Mouse (Mus musculus) CH12.LX (cell line): Measurements from ENCODE around the gene Zdhhc19. TPM values are rescaled to one million over a fixed set of nuclear protein-coding genes. Genes with fewer than 3 reads are reported as not detected.

Source experiments
- DNase-seq: peaks from one replicate; pipeline ENCODE4 v3.0.0-alpha.2; 2013; ENCODE audit errors: extremely low read depth
- H3K27ac ChIP-seq: 2 replicates; pipeline ENCODE4 v1.5.1; 2012; ENCODE audit warnings: low read depth, mild to moderate bottlenecking, control low read depth, moderate library complexity; ENCODE audit not compliant: insufficient read depth
- H3K27me3 ChIP-seq: replicated peaks from 2 replicates; pipeline ENCODE3; 2012; ENCODE audit warnings: inconsistent platforms
- H3K36me3 ChIP-seq, 2 experiments: replicated peaks in 1 of 2; 2 replicates each; pipeline versions ENCODE3 to v1.6.1; 2012; ENCODE audit warnings: inconsistent platforms in 1 of 2, low read length in 1 of 2, mild to moderate bottlenecking in 1 of 2, mixed read lengths in 1 of 2, moderate library complexity in 1 of 2; ENCODE audit not compliant: control insufficient read depth in 1 of 2, insufficient read depth in 1 of 2
- H3K4me1 ChIP-seq, 2 experiments: 2 replicates each; pipeline ENCODE4 v1.6.1; 2012; ENCODE audit warnings: inconsistent platforms in 1 of 2, moderate library complexity in 1 of 2; ENCODE audit not compliant: insufficient read depth in 2 of 2, control insufficient read depth in 1 of 2
- H3K4me2 ChIP-seq: 2 replicates; pipeline ENCODE4 v1.6.1; 2012; ENCODE audit warnings: low read depth, mild to moderate bottlenecking, control low read depth; ENCODE audit not compliant: poor library complexity, insufficient read depth, severe bottlenecking
- H3K4me3 ChIP-seq, 3 experiments: fragments of 150-350 bp in 1 of 3; sonication (generic) in 1 of 3; replicated peaks in 1 of 3; 2 replicates each; pipeline versions ENCODE3 to v1.5.1; 2011 to 2012; ENCODE audit warnings: low read depth in 2 of 3, low read length in 2 of 3, mild to moderate bottlenecking in 2 of 3, moderate library complexity in 2 of 3, control low read depth in 1 of 3, improper control_type of control experiment in 1 of 3, inconsistent platforms in 1 of 3, mixed read lengths in 1 of 3; ENCODE audit not compliant: poor library complexity in 1 of 3
- H3K79me2 ChIP-seq: replicated peaks from 2 replicates; pipeline ENCODE4 v1.6.1; 2012; ENCODE audit warnings: mild to moderate bottlenecking, moderate library complexity; ENCODE audit not compliant: control insufficient read depth, poor library complexity, insufficient read depth, severe bottlenecking; ENCODE audit errors: extremely low read depth
- H3K9ac ChIP-seq: 2 replicates; pipeline ENCODE4 v1.6.1; 2012; ENCODE audit warnings: low read depth, mild to moderate bottlenecking, control low read depth, moderate library complexity; ENCODE audit not compliant: insufficient read depth
- H3K9me3 ChIP-seq: replicated peaks from 2 replicates; pipeline ENCODE3; 2012; ENCODE audit warnings: low read length, inconsistent platforms, mixed read lengths
- BHLHE40 ChIP-seq: IDR thresholded peaks from 2 replicates; pipeline ENCODE4 v1.6.1; 2011; ENCODE audit warnings: mild to moderate bottlenecking, low read depth, low read length, improper control_type of control experiment
- CHD1 ChIP-seq: IDR thresholded peaks from 2 replicates; pipeline ENCODE4 v1.6.1; 2012; ENCODE audit warnings: low read depth, low read length, improper control_type of control experiment, inconsistent platforms
- EP300 ChIP-seq: IDR thresholded peaks from 2 replicates; pipeline ENCODE4 v1.6.1; 2011; ENCODE audit warnings: low read length, improper control_type of control experiment
- GABPA ChIP-seq: IDR thresholded peaks from 2 replicates; pipeline ENCODE4 v1.6.1; 2012; ENCODE audit warnings: low read depth, low read length, improper control_type of control experiment, inconsistent platforms; ENCODE audit not compliant: insufficient replicate concordance
- HCFC1 ChIP-seq: IDR thresholded peaks from 2 replicates; pipeline ENCODE4 v1.6.1; 2012; ENCODE audit warnings: low read depth, mild to moderate bottlenecking, inconsistent platforms, low read length, improper control_type of control experiment
- IRF4 ChIP-seq: IDR thresholded peaks from 2 replicates; pipeline ENCODE4 v1.6.1; 2014; ENCODE audit warnings: low read depth, mild to moderate bottlenecking, inconsistent platforms, low read length, improper control_type of control experiment
- MAFK ChIP-seq: IDR thresholded peaks from 2 replicates; pipeline ENCODE4 v1.6.1; 2011; ENCODE audit warnings: low read length, improper control_type of control experiment; ENCODE audit not compliant: insufficient replicate concordance
- MAX ChIP-seq: IDR thresholded peaks from 2 replicates; pipeline ENCODE4 v1.6.1; 2011; ENCODE audit warnings: low read length, improper control_type of control experiment
- MYC ChIP-seq: IDR thresholded peaks from 2 replicates; pipeline ENCODE4 v1.6.1; 2011; ENCODE audit warnings: low read depth, mild to moderate bottlenecking, improper control_type of control experiment, low read length
- PAX5 ChIP-seq: IDR thresholded peaks from 2 replicates; pipeline ENCODE4 v1.6.1; 2012; ENCODE audit warnings: low read length, inconsistent platforms, mixed read lengths
- POLR2A ChIP-seq: IDR thresholded peaks from 2 replicates; pipeline ENCODE4 v1.6.1; 2011; ENCODE audit warnings: low read depth, mild to moderate bottlenecking, improper control_type of control experiment, low read length
- RCOR1 ChIP-seq: conservative IDR thresholded peaks from 2 replicates; pipeline ENCODE4 v1.6.1; 2012; ENCODE audit warnings: low read depth, mild to moderate bottlenecking, inconsistent platforms, low read length, improper control_type of control experiment
- SIN3A ChIP-seq: IDR thresholded peaks from 2 replicates; pipeline ENCODE4 v1.6.1; 2012; ENCODE audit warnings: low read length, improper control_type of control experiment, inconsistent platforms
- SMC3 ChIP-seq: IDR thresholded peaks from 2 replicates; pipeline ENCODE4 v1.6.1; 2011; ENCODE audit warnings: low read depth, low read length, improper control_type of control experiment
- TBP ChIP-seq: conservative IDR thresholded peaks from 2 replicates; pipeline ENCODE4 v1.6.1; 2011; ENCODE audit warnings: low read depth, low read length, improper control_type of control experiment
- TCF12 ChIP-seq: IDR thresholded peaks from 2 replicates; pipeline ENCODE4 v1.6.1; 2014; ENCODE audit warnings: low read depth, mild to moderate bottlenecking, inconsistent platforms, low read length, improper control_type of control experiment
- UBTF ChIP-seq: IDR thresholded peaks from 2 replicates; pipeline ENCODE4 v1.6.1; 2012; ENCODE audit warnings: low read depth, mild to moderate bottlenecking, inconsistent platforms, low read length, improper control_type of control experiment, moderate library complexity
- USF1 ChIP-seq: IDR thresholded peaks from 2 replicates; pipeline ENCODE4 v1.6.1; 2014; ENCODE audit warnings: low read depth, mild to moderate bottlenecking, inconsistent platforms, low read length, improper control_type of control experiment
- USF2 ChIP-seq: conservative IDR thresholded peaks from 2 replicates; pipeline ENCODE4 v1.6.1; 2011; ENCODE audit warnings: low read depth, low read length, improper control_type of control experiment
- ZC3H11A ChIP-seq: IDR thresholded peaks from 2 replicates; pipeline ENCODE4 v1.6.1; 2012; ENCODE audit warnings: low read depth, mild to moderate bottlenecking, inconsistent platforms, low read length, improper control_type of control experiment
- ZMIZ1 ChIP-seq: IDR thresholded peaks from 2 replicates; pipeline ENCODE4 v1.6.1; 2012; ENCODE audit warnings: low read depth, mild to moderate bottlenecking, inconsistent platforms, low read length, improper control_type of control experiment
- ZNF384 ChIP-seq: IDR thresholded peaks from 2 replicates; pipeline ENCODE4 v1.6.1; 2012; ENCODE audit warnings: low read depth, low read length, improper control_type of control experiment, inconsistent platforms
- dilution Hi-C: fragments of 300-500 bp; cut with MboI; formaldehyde crosslinking; loops from 2 replicates; pipeline ENCODE4 v1.14.3; 2020; ENCODE audit warnings: low sequenced_read_pairs; ENCODE audit not compliant: extremely low pct_unique_long_range_greater_than_20kb, extremely low pct_ligation_motif_present
- in situ Hi-C: fragments of 300-500 bp; cut with MboI; formaldehyde crosslinking; loops from 3 replicates; pipeline ENCODE4 v1.14.3; 2019; ENCODE audit warnings: low sequenced_read_pairs, low pct_ligation_motif_present, low pct_unique_long_range_greater_than_20kb, mixed read lengths
- polyA plus RNA-seq: library from polyadenylated mRNA; unstranded; fragments of >175 nt; gene quantifications from 2 replicates; pipeline ENCODE4 v1.2.1, GENCODE M21; 2012; ENCODE audit warnings: low read depth; ENCODE audit not compliant: insufficient read length
- total RNA-seq, 2 experiments: library from RNA; depleted of rRNA; stranded (reverse); fragments of 300-350 nt in 1 of 2; fragments of >200 nt in 1 of 2; gene quantifications; 2 replicates each; pipeline ENCODE4 v1.2.3; 2012 to 2014

Zdhhc19 gene
- total and polyA plus RNA-seq, 3 experiments, result not detected

DNA sequence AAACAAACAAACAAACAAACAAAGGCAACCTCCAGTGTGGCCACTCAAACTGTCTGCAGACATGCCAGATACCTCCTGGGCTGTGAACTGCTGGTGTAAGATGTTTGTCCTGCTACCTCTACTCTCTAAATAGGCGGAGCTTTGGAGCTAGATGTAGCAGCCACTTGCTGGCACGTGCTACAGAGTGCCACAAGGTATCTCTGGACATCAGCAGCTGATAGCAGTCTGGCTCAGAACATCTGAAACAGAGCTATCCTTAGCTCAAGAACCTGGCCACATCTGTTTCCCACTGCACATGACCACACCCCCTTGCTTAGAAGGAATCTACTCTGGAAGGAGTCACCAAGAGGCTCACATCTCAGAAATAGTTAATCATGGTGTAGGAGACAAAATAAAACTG lies 10.9 kb upstream of the Zdhhc19 start:
- no peaks in the 10 kb centered on the region for H3K9me3 ChIP-seq
- in situ Hi-C loops, result no loop called here
- H3K79me2 ChIP-seq, result no peaks in the 10 kb centered on the region
- H3K27ac ChIP-seq, result no peak overlapping the region
- peak overlapping the region; percentile 5; the same call in 1 of the 2 replicates for H3K4me2 ChIP-seq
- H3K4me1 ChIP-seq, result peaks cover 0 to 6% of the 10 kb centered on the region in 2 experiments; a peak in 2 of 4 replicates
- peak; percentile 73 for TF ChIP-seq BHLHE40
- TF ChIP-seq ZMIZ1, result no peak
- peak; percentile 55; the same call in 1 of the 2 replicates for TF ChIP-seq MAX
- TF ChIP-seq MYC, result 0 out of 2 replicates have a peak, but pooled peaks have one; percentile 17
- no peak for TF ChIP-seq PAX5
- dilution Hi-C loops, result no loop called here
- no peak overlapping the region for H3K9ac ChIP-seq
- H3K36me3 ChIP-seq, result no peaks in the 10 kb centered on the region
- H3K4me3 ChIP-seq, result no peak overlapping the region
- DNase-seq, result no peak
- peaks cover 4% of the 10 kb centered on the region for H3K27me3 ChIP-seq

DNA sequence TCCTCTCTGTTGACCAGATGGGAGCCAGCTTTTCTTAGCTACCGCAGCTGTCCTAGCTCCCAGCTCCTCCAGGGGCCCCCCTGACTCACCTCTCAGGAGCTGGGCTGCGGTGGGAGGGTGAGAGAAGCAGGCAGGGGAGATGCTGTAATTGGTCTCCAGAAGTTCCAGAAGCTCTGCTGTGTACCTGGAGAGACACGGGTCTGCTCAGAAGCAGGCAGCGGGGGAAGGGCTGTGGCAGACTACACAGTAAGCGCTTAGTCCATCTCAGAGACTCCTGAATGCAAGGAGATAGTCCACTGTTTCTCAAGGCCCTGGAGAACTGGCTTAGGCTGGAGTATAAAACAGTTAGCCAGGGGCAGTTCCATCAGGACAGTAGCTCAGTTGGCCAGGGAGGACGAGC lies 10.0 kb upstream of the Zdhhc19 start:
- no peak overlapping the region for H3K4me2 ChIP-seq
- in situ Hi-C loops, result no loop called here
- no peaks in the 10 kb centered on the region for H3K79me2 ChIP-seq
- H3K27me3 ChIP-seq, result peaks cover 4% of the 10 kb centered on the region
- H3K4me1 ChIP-seq, result peaks cover 0 to 6% of the 10 kb centered on the region in 2 experiments; a peak in 2 of 4 replicates
- dilution Hi-C loops, result no loop called here
- no peak overlapping the region for H3K9ac ChIP-seq
- TF ChIP-seq RCOR1 (no peak), TCF12 (no peak), POLR2A (no peak), USF1 (no peak), ZNF384 (no peak), ZC3H11A (no peak), TBP (no peak), MAFK (no peak)
- no peak overlapping the region for H3K4me3 ChIP-seq
- no peaks in the 10 kb centered on the region for H3K9me3 ChIP-seq
- H3K36me3 ChIP-seq, result no peaks in the 10 kb centered on the region
- no peak for DNase-seq
- H3K27ac ChIP-seq, result no peak overlapping the region

DNA sequence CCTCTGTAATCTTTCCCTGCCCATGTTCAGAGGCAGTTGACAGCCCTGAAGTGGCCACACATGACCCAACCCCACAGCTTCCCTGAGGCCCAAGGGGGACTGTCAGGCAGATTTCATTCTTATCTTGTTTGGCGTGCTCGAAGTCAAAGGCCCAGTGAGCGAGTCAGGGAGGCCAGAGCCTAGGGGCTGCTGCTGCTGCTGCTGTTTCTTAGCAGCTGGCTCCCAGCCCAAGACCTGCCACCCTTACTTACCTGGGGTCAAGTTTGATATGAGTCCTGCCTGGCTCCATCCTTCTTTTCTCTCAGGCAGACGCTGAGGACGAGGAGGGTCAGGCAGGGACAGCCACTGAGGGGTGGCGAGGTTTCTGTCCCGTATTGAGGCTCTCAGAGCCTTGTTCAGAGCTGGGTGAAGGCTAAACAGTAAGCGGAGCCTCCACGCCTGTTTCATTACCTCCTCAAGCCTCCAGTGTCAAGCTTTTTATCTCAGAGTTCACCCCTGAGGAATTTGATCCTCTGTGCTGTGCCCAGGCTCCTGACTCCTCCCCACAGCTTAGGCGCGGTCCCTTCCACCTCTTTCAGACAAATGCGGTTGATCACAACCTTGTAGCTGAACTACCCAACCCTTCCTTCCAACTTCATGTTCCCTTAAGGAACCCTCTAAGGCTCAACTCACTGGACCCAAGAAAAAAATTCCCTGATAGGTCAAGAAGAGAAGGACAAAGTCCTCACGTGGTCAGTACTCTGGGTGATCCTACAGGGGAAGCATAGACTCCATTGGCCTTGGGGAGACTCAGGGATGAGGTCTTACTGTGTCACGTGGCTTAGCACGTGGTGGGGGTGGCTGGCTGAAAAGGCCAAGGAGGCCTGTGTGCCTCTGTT lies 8.6 kb upstream of the Zdhhc19 start, which contains the start of gene Slc51a:
Gene Slc51a, minus strand, starts transcription at position 646 of the 878 bp plus-strand sequence.
- dilution Hi-C loops, result no loop called here
- Histone ChIP-seq H3K9me3 (no peaks in the 10 kb centered on the region), H3K27me3 (peaks cover 4% of the 10 kb centered on the region), H3K4me2 (no peak within 1 kb of the TSS), H3K4me3 (no peak within 1 kb of the TSS), H3K27ac (no peak within 1 kb of the TSS)
- in situ Hi-C loops, result no loop called here
- DNase-seq, result no peak
- TF ChIP-seq SIN3A (no peak), SMC3 (no peak), MAFK (no peak), HCFC1 (no peak), BHLHE40 (no peak), CHD1 (no peak), GABPA (no peak), TCF12 (no peak), USF1 (no peak), MAX (no peak), UBTF (no peak), USF2 (no peak), IRF4 (no peak), EP300 (no peak), ZC3H11A (no peak)
- TF ChIP-seq, all 38 proteins: peak for 0
- Histone ChIP-seq H3K4me1 (peaks cover 0 to 10% of the 10 kb centered on the region in 2 experiments; a peak in 2 of 4 replicates), H3K36me3 (no peaks in the 10 kb centered on the region), H3K9ac (no peak within 1 kb of the TSS), H3K79me2 (no peaks in the 10 kb centered on the region)
